Mouse (Mus musculus) MEL (cell line): ENCODE data around the gene Enkur. TPM values are rescaled to one million over a fixed set of nuclear protein-coding genes. Genes with fewer than 3 reads are reported as not detected.

Source experiments
- DNase-seq: peaks from one replicate; pipeline ENCODE4 v3.0.0; 2011; ENCODE audit warnings: low read depth, low spot score
- H3K27ac ChIP-seq: 2 replicates; pipeline ENCODE4 v1.5.1; 2012; ENCODE audit warnings: low read depth, mild to moderate bottlenecking, control low read depth, low read length, moderate library complexity; ENCODE audit not compliant: control insufficient read depth
- H3K27me3 ChIP-seq, 2 experiments: fragments of 150-350 bp in 1 of 2; sonication (generic) in 1 of 2; 2 replicates each; pipeline ENCODE4 v1.6.1; 2012; ENCODE audit warnings: low read length in 2 of 2, mild to moderate bottlenecking in 2 of 2, improper control_type of control experiment in 1 of 2, moderate library complexity in 1 of 2; ENCODE audit not compliant: insufficient read depth in 2 of 2, control insufficient read depth in 1 of 2
- H3K36me3 ChIP-seq, 2 experiments: 2 replicates each; pipeline ENCODE4 v1.6.1; 2012 to 2014; ENCODE audit warnings: low read length in 2 of 2, improper control_type of control experiment in 1 of 2, inconsistent platforms in 1 of 2, mild to moderate bottlenecking in 1 of 2; ENCODE audit not compliant: insufficient read depth in 2 of 2, control insufficient read depth in 1 of 2
- H3K4me1 ChIP-seq, 2 experiments: fragments of 150-350 bp in 1 of 2; sonication (generic) in 1 of 2; 2 replicates each; pipeline ENCODE4 v1.6.1; 2012; ENCODE audit warnings: low read length in 2 of 2, improper control_type of control experiment in 1 of 2, mild to moderate bottlenecking in 1 of 2; ENCODE audit not compliant: insufficient read depth in 2 of 2, control insufficient read depth in 1 of 2
- H3K4me3 ChIP-seq, 2 experiments: fragments of 150-350 bp in 1 of 2; sonication (generic) in 1 of 2; 2 replicates each; pipeline ENCODE4 v1.5.1; 2012; ENCODE audit warnings: low read depth in 2 of 2, low read length in 2 of 2, mild to moderate bottlenecking in 2 of 2, moderate library complexity in 2 of 2, control low read depth in 1 of 2, improper control_type of control experiment in 1 of 2; ENCODE audit not compliant: control insufficient read depth in 1 of 2, insufficient read depth in 1 of 2
- H3K79me2 ChIP-seq: 2 replicates; pipeline ENCODE4 v1.6.1; 2012; ENCODE audit warnings: mild to moderate bottlenecking, low read length, moderate library complexity; ENCODE audit not compliant: control insufficient read depth, poor library complexity, insufficient read depth
- H3K9ac ChIP-seq: 2 replicates; pipeline ENCODE4 v1.6.1; 2012; ENCODE audit warnings: low read depth, mild to moderate bottlenecking, control low read depth, low read length, moderate library complexity; ENCODE audit not compliant: control insufficient read depth, poor library complexity, severe bottlenecking
- H3K9me3 ChIP-seq: fragments of 150-350 bp; sonication (generic); replicated peaks from 2 replicates; pipeline ENCODE4 v1.6.1; 2012; ENCODE audit warnings: mild to moderate bottlenecking, low read length, improper control_type of control experiment, moderate library complexity; ENCODE audit not compliant: insufficient read depth
- BHLHE40 ChIP-seq: IDR thresholded peaks from 2 replicates; pipeline ENCODE4 v1.6.1; 2012; ENCODE audit warnings: low read depth, mild to moderate bottlenecking, inconsistent platforms, low read length, improper control_type of control experiment, borderline replicate concordance
- CHD2 ChIP-seq: IDR thresholded peaks from 2 replicates; pipeline ENCODE4 v1.6.1; 2011; ENCODE audit warnings: low read length, improper control_type of control experiment
- ELF1 ChIP-seq: IDR thresholded peaks from 2 replicates; pipeline ENCODE4 v1.6.1; 2014; ENCODE audit warnings: low read depth, mild to moderate bottlenecking, inconsistent platforms, low read length, improper control_type of control experiment, moderate library complexity
- EP300 ChIP-seq, 2 experiments: IDR thresholded peaks; 2 replicates each; pipeline ENCODE4 v1.6.1; 2011; ENCODE audit warnings: improper control_type of control experiment in 2 of 2, low read length in 2 of 2, low read depth in 1 of 2, mild to moderate bottlenecking in 1 of 2
- ETS1 ChIP-seq: IDR thresholded peaks from 2 replicates; pipeline ENCODE4 v1.6.1; 2012; ENCODE audit warnings: low read depth, mild to moderate bottlenecking, inconsistent platforms, low read length, improper control_type of control experiment, moderate library complexity
- GABPA ChIP-seq: IDR thresholded peaks from 2 replicates; pipeline ENCODE4 v1.6.1; 2012; ENCODE audit warnings: low read depth, mild to moderate bottlenecking, inconsistent platforms, low read length, improper control_type of control experiment, moderate library complexity
- GATA1 ChIP-seq: IDR thresholded peaks from 2 replicates; pipeline ENCODE4 v1.6.1; 2011; ENCODE audit warnings: low read depth, low read length, improper control_type of control experiment
- HCFC1 ChIP-seq: IDR thresholded peaks from 2 replicates; pipeline ENCODE4 v1.6.1; 2012; ENCODE audit warnings: low read depth, mild to moderate bottlenecking, inconsistent platforms, low read length, improper control_type of control experiment, moderate library complexity
- KAT2A ChIP-seq: conservative IDR thresholded peaks from 2 replicates; pipeline ENCODE4 v1.6.1; 2012; ENCODE audit warnings: low read depth, low read length, improper control_type of control experiment, inconsistent platforms
- MAX ChIP-seq: IDR thresholded peaks from 2 replicates; pipeline ENCODE4 v1.6.1; 2011; ENCODE audit warnings: low read length, improper control_type of control experiment
- MEF2A ChIP-seq: IDR thresholded peaks from 2 replicates; pipeline ENCODE4 v1.6.1; 2014; ENCODE audit warnings: low read depth, mild to moderate bottlenecking, inconsistent platforms, low read length, improper control_type of control experiment; ENCODE audit not compliant: poor library complexity, insufficient replicate concordance, severe bottlenecking; ENCODE audit errors: extremely low read depth
- MXI1 ChIP-seq: IDR thresholded peaks from 2 replicates; pipeline ENCODE4 v1.6.1; 2011; ENCODE audit warnings: mild to moderate bottlenecking, low read depth, low read length, improper control_type of control experiment
- MYC ChIP-seq: IDR thresholded peaks from 2 replicates; pipeline ENCODE4 v1.6.1; 2011; ENCODE audit warnings: low read depth, mild to moderate bottlenecking, low read length, improper control_type of control experiment, moderate library complexity
- POLR2AphosphoS5 ChIP-seq: IDR thresholded peaks from 2 replicates; pipeline ENCODE4 v1.6.1; 2012; ENCODE audit warnings: low read depth, borderline replicate concordance, mild to moderate bottlenecking, inconsistent platforms, low read length, moderate library complexity, mixed read lengths
- RAD21 ChIP-seq: IDR thresholded peaks from 2 replicates; pipeline ENCODE4 v1.6.1; 2011; ENCODE audit warnings: mild to moderate bottlenecking, low read depth, low read length, improper control_type of control experiment
- RCOR1 ChIP-seq: IDR thresholded peaks from 2 replicates; pipeline ENCODE4 v1.6.1; 2012; ENCODE audit warnings: low read depth, mild to moderate bottlenecking, inconsistent platforms, low read length, improper control_type of control experiment
- SIN3A ChIP-seq: IDR thresholded peaks from 2 replicates; pipeline ENCODE4 v1.6.1; 2012; ENCODE audit warnings: low read length, improper control_type of control experiment, inconsistent platforms
- SMC3 ChIP-seq: IDR thresholded peaks from 2 replicates; pipeline ENCODE4 v1.6.1; 2011; ENCODE audit warnings: low read depth, low read length, improper control_type of control experiment
- TAL1 ChIP-seq: IDR thresholded peaks from 2 replicates; pipeline ENCODE4 v1.6.1; 2012; ENCODE audit warnings: mild to moderate bottlenecking, inconsistent platforms, low read length, moderate library complexity, mixed read lengths
- TBP ChIP-seq: IDR thresholded peaks from 2 replicates; pipeline ENCODE4 v1.8.0; 2011; ENCODE audit warnings: low read depth, low read length, improper control_type of control experiment
- UBTF ChIP-seq: IDR thresholded peaks from 2 replicates; pipeline ENCODE4 v1.6.1; 2012; ENCODE audit warnings: low read depth, mild to moderate bottlenecking, inconsistent platforms, low read length, improper control_type of control experiment, moderate library complexity, borderline replicate concordance; ENCODE audit not compliant: insufficient read depth
- ZC3H11A ChIP-seq: IDR thresholded peaks from 2 replicates; pipeline ENCODE4 v1.6.1; 2012; ENCODE audit warnings: low read depth, mild to moderate bottlenecking, inconsistent platforms, low read length, improper control_type of control experiment
- ZMIZ1 ChIP-seq: IDR thresholded peaks from 2 replicates; pipeline ENCODE4 v1.6.1; 2012; ENCODE audit warnings: low read depth, mild to moderate bottlenecking, inconsistent platforms, low read length, improper control_type of control experiment, moderate library complexity
- polyA plus RNA-seq, 2 experiments: library from polyadenylated mRNA; stranded (reverse) in 1 of 2; unstranded in 1 of 2; fragments of >175 nt in 1 of 2; fragments of >200 nt in 1 of 2; gene quantifications; 2 replicates each; pipeline versions ENCODE4 v1.2.1 to v1.2.4; 2012; ENCODE audit warnings: low replicate concordance in 2 of 2, low read depth in 1 of 2; ENCODE audit not compliant: insufficient read length in 2 of 2, insufficient read depth in 1 of 2, missing spikeins in 1 of 2
- total RNA-seq: library from RNA; depleted of rRNA; stranded (reverse); fragments of 300-350 nt; gene quantifications from 2 replicates; pipeline ENCODE4 v1.2.3, GENCODE M21; 2012

The Enkur gene
- total and polyA plus RNA-seq, 3 experiments = not detected

DNA sequence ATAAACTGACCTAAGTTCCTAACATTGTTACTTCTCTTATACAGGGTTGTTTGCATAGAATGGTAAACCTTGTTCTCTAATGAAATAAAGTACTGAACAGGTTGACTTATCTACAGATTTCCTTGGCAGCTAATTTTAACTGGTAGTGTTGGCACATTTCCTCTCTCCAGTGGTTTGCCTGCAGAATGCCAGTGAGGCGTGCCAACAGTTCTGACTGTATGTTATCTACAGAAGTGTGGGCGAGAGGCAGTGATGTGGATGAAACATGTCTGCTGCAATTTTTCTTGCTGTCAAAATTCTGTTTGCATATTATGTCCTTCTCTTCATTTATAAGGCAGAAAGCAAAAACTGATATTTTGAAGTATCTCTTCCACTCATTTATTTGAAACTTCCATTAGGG, 2.4 kb downstream of the Enkur start:
- no peak overlapping the region for H3K9ac ChIP-seq
- no peak overlapping the region for H3K27ac ChIP-seq
- H3K79me2 ChIP-seq = no peaks in the 10 kb centered on the region; the same call in 1 of the 2 replicates
- peaks cover 0 to 12% of the 10 kb centered on the region in 2 experiments; a peak in 2 of 4 replicates for H3K36me3 ChIP-seq
- no peaks in the 10 kb centered on the region for H3K9me3 ChIP-seq
- no peaks in the 10 kb centered on the region for H3K27me3 ChIP-seq
- H3K4me3 ChIP-seq = no peak overlapping the region
- TF ChIP-seq MYC = no peak
- TF ChIP-seq EP300 (IDR thresholded peaks at IDR 0.05; ENCODE audit: low read depth in 1 of 2, low read length in 2 of 2) = peak; percentile 55 to 61
- TF ChIP-seq TAL1 = no peak
- TF ChIP-seq UBTF = no peak
- no peak for TF ChIP-seq CHD2
- TF ChIP-seq SMC3 = no peak
- 0 out of 2 replicates have a peak, but pooled peaks have one; percentile 45 for TF ChIP-seq ETS1
- TF ChIP-seq MXI1 = no peak
- no peak for TF ChIP-seq MAX
- TF ChIP-seq MEF2A = no peak; the same call in 1 of the 2 replicates
- no peak for TF ChIP-seq HCFC1
- no peak for TF ChIP-seq POLR2AphosphoS5
- TF ChIP-seq RCOR1 = peak; percentile 53; the same call in 1 of the 2 replicates
- no peak for TF ChIP-seq KAT2A
- no peak for TF ChIP-seq GABPA
- no peak for TF ChIP-seq TBP
- no peak; the same call in 1 of the 2 replicates for TF ChIP-seq SIN3A
- TF ChIP-seq ZMIZ1 = no peak
- TF ChIP-seq BHLHE40 = no peak; the same call in 1 of the 2 replicates
- no peak for TF ChIP-seq ELF1
- peak; percentile 48 for TF ChIP-seq GATA1
- TF ChIP-seq ZC3H11A = no peak
- TF ChIP-seq RAD21 = no peak
- H3K4me1 ChIP-seq = peaks cover 5 to 6% of the 10 kb centered on the region in 2 experiments
- DNase-seq = peak; percentile 52
